ENCODE assay signal across 18 mouse cellular contexts in the genomic region with DNA sequence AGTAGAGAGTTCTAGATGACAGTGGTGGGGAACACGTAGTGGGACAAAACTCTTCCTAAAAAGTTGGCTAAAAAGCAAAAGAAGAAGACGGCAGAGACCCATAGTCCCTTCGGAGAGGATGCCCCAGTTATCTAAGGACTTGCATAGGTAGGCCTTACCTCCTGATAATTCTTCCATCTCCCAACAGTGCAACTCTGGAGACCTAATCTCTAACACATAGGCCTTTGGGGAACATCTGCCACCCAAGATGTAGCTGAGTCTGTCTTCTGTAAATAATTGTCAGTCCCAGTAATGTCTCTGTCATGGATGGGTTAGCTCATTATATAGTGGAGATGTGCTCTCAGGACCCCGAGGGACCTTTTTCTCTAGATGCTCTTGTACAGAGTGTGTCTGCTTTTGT. TPM values are rescaled to one million over a fixed set of nuclear protein-coding genes. Genes with fewer than 3 reads are reported as not detected.
A peak's percentile ranks its signal among the peaks of the same experiment; 100 is the strongest.
DNase-seq lines count a peak whose midpoint lies in the region; ATAC-seq and TF ChIP-seq lines count a peak whose summit lies in the region.
"Had no signal": no experiment of that assay in that cellular context is flagged by ENCODE, and none has a peak within 500 bp of the region (broad histone marks: within the 10 kb centered on the region; RNA-seq: fewer than 3 reads in every experiment).

No protein-coding gene starts in this region.

- H3K27me3 ChIP-seq in liver, embryonic 11.5 days (replicated peaks; ENCODE audit: control insufficient read depth, insufficient read depth, low read length): peaks cover 2% of the 10 kb centered on the region; the same call in 1 of the 2 replicates
- H3K27me3 ChIP-seq in liver, embryonic 12.5 days (replicated peaks): no peaks in the 10 kb centered on the region; the same call in 1 of the 2 replicates
- no peaks in the 10 kb centered on the region for H3K27me3 ChIP-seq in liver, embryonic 16.5 days (ENCODE audit: control insufficient read depth, insufficient read depth, low read depth, low read length)
- H3K27me3 ChIP-seq in forebrain, postnatal 0 days (ENCODE audit: insufficient read depth, low read length): no peaks in the 10 kb centered on the region; the same call in 1 of the 2 replicates
- H3K27me3 ChIP-seq: hindbrain, embryonic 15.5 days had no signal

- 0 out of 2 replicates have a peak overlapping the region, but pooled peaks have one; percentile 2 for H3K4me3 ChIP-seq in liver, embryonic 11.5 days (ENCODE audit: low read depth, low read length)
- H3K4me3 ChIP-seq in liver, embryonic 12.5 days: 0 out of 2 replicates have a peak overlapping the region, but pooled peaks have one; percentile 2
- H3K4me3 ChIP-seq in liver, embryonic 16.5 days (ENCODE audit: low read depth, low read length): no peak overlapping the region
- no peak overlapping the region for H3K4me3 ChIP-seq in forebrain, postnatal 0 days (ENCODE audit: low read depth, low read length)
- H3K4me3 ChIP-seq: embryonic facial prominence, embryonic 15.5 days; forebrain, embryonic 13.5 days; heart, adult 2 months; heart, embryonic 12.5 days; hindbrain, embryonic 15.5 days had no signal

- H3K27ac ChIP-seq in liver, embryonic 11.5 days (ENCODE audit: low read depth, low read length): no peak overlapping the region; the same call in 1 of the 2 replicates
- peak overlapping the region; percentile 76 for H3K27ac ChIP-seq in liver, embryonic 12.5 days
- H3K27ac ChIP-seq in liver, embryonic 16.5 days (ENCODE audit: low read length): peak overlapping the region; percentile 26
- no peak overlapping the region for H3K27ac ChIP-seq in forebrain, postnatal 0 days (ENCODE audit: low read depth, low read length)
- H3K27ac ChIP-seq: embryonic facial prominence, embryonic 15.5 days; forebrain, embryonic 13.5 days; heart, adult 2 months; hindbrain, embryonic 15.5 days had no signal

- intact Hi-C loops in heart, postnatal 10 days (cut with DNase I): no loop called here

- WGBS in liver, embryonic 11.5 days: 70% methylated on average over 4 of the region's 4 CpGs
- 54% methylated on average over 4 of the region's 4 CpGs for WGBS in liver, embryonic 12.5 days (ENCODE audit: insufficient replicate concordance)
- WGBS in liver, embryonic 16.5 days (ENCODE audit: insufficient replicate concordance): 44% methylated on average over 4 of the region's 4 CpGs
- WGBS in forebrain, postnatal 0 days: 84% methylated on average over 4 of the region's 4 CpGs

- no peaks in the 10 kb centered on the region for H3K9me3 ChIP-seq in liver, embryonic 11.5 days (ENCODE audit: control insufficient read depth, low read length)
- no peaks in the 10 kb centered on the region for H3K9me3 ChIP-seq in liver, embryonic 12.5 days (replicated peaks)
- H3K9me3 ChIP-seq in liver, embryonic 16.5 days (replicated peaks; ENCODE audit: control insufficient read depth, low read length): no peaks in the 10 kb centered on the region
- H3K9me3 ChIP-seq in forebrain, postnatal 0 days (ENCODE audit: low read length): no peaks in the 10 kb centered on the region
- H3K9me3 ChIP-seq: embryonic facial prominence, embryonic 15.5 days; forebrain, embryonic 13.5 days; heart, embryonic 12.5 days; hindbrain, embryonic 15.5 days had no signal

- H3K9ac ChIP-seq in liver, embryonic 11.5 days (ENCODE audit: low read depth, low read length): no peak overlapping the region
- peak overlapping the region; percentile 50 for H3K9ac ChIP-seq in liver, embryonic 12.5 days
- no peak overlapping the region for H3K9ac ChIP-seq in liver, embryonic 16.5 days (ENCODE audit: low read depth, low read length)
- no peak overlapping the region for H3K9ac ChIP-seq in forebrain, postnatal 0 days
- H3K9ac ChIP-seq: embryonic facial prominence, embryonic 15.5 days; forebrain, embryonic 13.5 days; heart, embryonic 12.5 days; hindbrain, embryonic 15.5 days had no signal

- no peak overlapping the region for H3K4me2 ChIP-seq in liver, embryonic 11.5 days
- H3K4me2 ChIP-seq in liver, embryonic 12.5 days: peak overlapping the region; percentile 51
- H3K4me2 ChIP-seq in liver, embryonic 16.5 days (ENCODE audit: low read depth, low read length): peak overlapping the region; percentile 26
- no peak overlapping the region for H3K4me2 ChIP-seq in forebrain, postnatal 0 days (ENCODE audit: low read depth)
- H3K4me2 ChIP-seq: embryonic facial prominence, embryonic 15.5 days; forebrain, embryonic 13.5 days; heart, embryonic 12.5 days; hindbrain, embryonic 15.5 days had no signal

- no peak for DNase-seq in liver, embryonic 11.5 days (ENCODE audit: low spot score)
- DNase-seq in liver: no peak
- DNase-seq in forebrain, postnatal 0 days: no peak
- no peak for DNase-seq in heart, postnatal 10 days
- DNase-seq in layer of hippocampus, postnatal 36 days: no peak
- DNase-seq: adrenal gland, adult 2 months; adrenal gland, postnatal 25 days; cerebellum, adult 18-20 months; cerebellum, postnatal 36 days; gastrocnemius, postnatal 10 days; heart, adult 2 months; heart, postnatal 36 days had no signal

- ATAC-seq in liver, embryonic 11.5 days (replicated peaks; ENCODE audit: low FRiP score): peak; percentile 84
- peak; percentile 89 for ATAC-seq in liver, embryonic 12.5 days
- peak; percentile 86 for ATAC-seq in liver, embryonic 16.5 days (ENCODE audit: low read depth)
- ATAC-seq in forebrain, postnatal 0 days: no peak
- ATAC-seq: forebrain, embryonic 13.5 days had no signal

- no peaks in the 10 kb centered on the region; the same call in none of the 2 replicates for H3K4me1 ChIP-seq in liver, embryonic 11.5 days (replicated peaks; ENCODE audit: control insufficient read depth, insufficient read depth, low read length)
- peaks cover 82% of the 10 kb centered on the region for H3K4me1 ChIP-seq in liver, embryonic 12.5 days
- H3K4me1 ChIP-seq in liver, embryonic 16.5 days (ENCODE audit: control insufficient read depth, low read depth, low read length): peaks cover 37% of the 10 kb centered on the region
- peaks cover 5% of the 10 kb centered on the region; the same call in 1 of the 2 replicates for H3K4me1 ChIP-seq in forebrain, postnatal 0 days (ENCODE audit: insufficient read depth)

- no peak for TF ChIP-seq CTCF in forebrain, postnatal 0 days (IDR thresholded peaks at IDR 0.05; ENCODE audit: low read depth)

- H3K36me3 ChIP-seq in liver, embryonic 11.5 days (ENCODE audit: control insufficient read depth, insufficient read depth, low read length): no peaks in the 10 kb centered on the region
- H3K36me3 ChIP-seq in liver, embryonic 12.5 days: peaks cover 33% of the 10 kb centered on the region
- no peaks in the 10 kb centered on the region; the same call in 1 of the 2 replicates for H3K36me3 ChIP-seq in liver, embryonic 16.5 days (ENCODE audit: control insufficient read depth, insufficient read depth)
- no peaks in the 10 kb centered on the region for H3K36me3 ChIP-seq in forebrain, postnatal 0 days (ENCODE audit: insufficient read depth)
- H3K36me3 ChIP-seq: heart, embryonic 12.5 days; hindbrain, embryonic 15.5 days had no signal

RNA-seq across cellular contexts. Expression of a gene that starts 6.6 kb away (rescaled TPM):
- 6.2 and 7.5 TPM in 2 replicates for polyA plus RNA-seq in liver, embryonic 11.5 days (2014; fragmentation: Nextera tagmentation; extraction: Ambion mirVana)
- 10.6 and 11.8 TPM in 2 replicates for polyA plus RNA-seq in liver, embryonic 12.5 days (2016; fragmentation: Nextera tagmentation; extraction: Ambion mirVana)
- 2.0 and 3.0 TPM in 2 replicates for polyA plus RNA-seq in liver, embryonic 16.5 days (2015; fragmentation: Nextera tagmentation; extraction: Ambion mirVana)
- 16.3 and 16.7 TPM in 2 replicates for total RNA-seq in forebrain, postnatal 0 days (2014; rRNA removed)
- polyA plus RNA-seq in forebrain, postnatal 0 days (2015; fragmentation: Nextera tagmentation; extraction: Ambion mirVana): 6.7 and 9.9 TPM in 2 replicates
- 1 to 10 TPM; 3.6 TPM for total RNA-seq in heart, postnatal 10 days (2021)
- 10 to 100 TPM; 48.7 to 51.8 TPM for total RNA-seq in layer of hippocampus, postnatal 36 days (2021)

RNA-seq across cellular contexts. Expression of a gene that starts 58.9 kb away (rescaled TPM):
- 96.1 and 100 TPM in 2 replicates for polyA plus RNA-seq in liver, embryonic 11.5 days (2014; fragmentation: Nextera tagmentation; extraction: Ambion mirVana)
- 52.6 and 52.8 TPM in 2 replicates for polyA plus RNA-seq in liver, embryonic 12.5 days (2016; fragmentation: Nextera tagmentation; extraction: Ambion mirVana)
- polyA plus RNA-seq in liver, embryonic 16.5 days (2015; fragmentation: Nextera tagmentation; extraction: Ambion mirVana): 39.4 and 43.0 TPM in 2 replicates
- total RNA-seq in forebrain, postnatal 0 days (2014; rRNA removed): 96.4 and 180 TPM in 2 replicates
- polyA plus RNA-seq in forebrain, postnatal 0 days (2015; fragmentation: Nextera tagmentation; extraction: Ambion mirVana): 122 and 123 TPM in 2 replicates
- total RNA-seq in heart, postnatal 10 days (2021): 100 to 1,000 TPM; 124 to 126 TPM
- 10 to 100 TPM; 74.5 to 85.0 TPM for total RNA-seq in layer of hippocampus, postnatal 36 days (2021)

Comparison
In these comparisons a context has a peak if more than half of its experiments do, and no peak if none do; other contexts are left out.
1. H3K27ac ChIP-seq: peak in liver, embryonic 12.5 days (single experiment) and liver, embryonic 16.5 days (single experiment); none in liver, embryonic 11.5 days (single experiment) and forebrain, postnatal 0 days (single experiment).
2. H3K4me2 ChIP-seq: peak in liver, embryonic 12.5 days (single experiment) and liver, embryonic 16.5 days (single experiment); none in liver, embryonic 11.5 days (single experiment) and forebrain, postnatal 0 days (single experiment).
3. H3K4me3 ChIP-seq: peak in liver, embryonic 11.5 days (single experiment) and liver, embryonic 12.5 days (single experiment); none in liver, embryonic 16.5 days (single experiment) and forebrain, postnatal 0 days (single experiment).